Mouse (Mus musculus): Measurements from ENCODE around the gene Fitm1. TPM values are rescaled to one million over a fixed set of nuclear protein-coding genes. Genes with fewer than 3 reads are reported as not detected.

Gene Fitm1
- total and polyA plus RNA-seq, 3 experiments = not detected

DNA sequence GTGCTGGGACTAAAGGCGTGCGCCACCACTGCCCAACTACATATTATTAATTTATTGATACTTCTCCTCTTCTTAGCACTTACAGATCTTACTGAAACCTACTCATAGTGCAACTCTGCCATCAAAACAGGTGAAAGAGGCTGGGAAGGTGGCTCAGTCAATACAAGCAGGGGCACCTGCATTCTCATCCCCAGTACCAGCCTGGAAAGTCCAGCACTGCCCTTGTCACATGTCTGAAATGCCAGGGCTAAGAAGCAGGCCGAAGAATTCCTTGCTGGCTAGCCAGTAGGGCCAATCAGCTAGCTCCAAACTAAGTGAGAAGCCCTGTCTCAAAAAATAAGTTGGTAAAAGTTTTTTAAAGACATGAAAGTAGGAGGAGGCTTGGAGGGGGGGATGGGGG is 17.8 kb upstream of the Fitm1 start:
- no peak for DNase-seq (ENCODE audit: extremely low read depth)
- Histone ChIP-seq H3K4me1 (ENCODE audit: control insufficient read depth in 1 of 2, insufficient read depth in 2 of 2) (peaks cover 9 to 35% of the 10 kb centered on the region in 2 experiments), H3K9me3 (replicated peaks; ENCODE audit: low read length) (no peaks in the 10 kb centered on the region), H3K27ac (ENCODE audit: insufficient read depth, low read depth) (peak overlapping the region; percentile 86), H3K27me3 (replicated peaks) (no peaks in the 10 kb centered on the region), H3K9ac (ENCODE audit: insufficient read depth, low read depth) (peak overlapping the region; percentile 53; the same call in 1 of the 2 replicates), H3K4me3 (replicated peaks in 1 of 3; ENCODE audit: low read depth in 2 of 3, low read length in 2 of 3, poor library complexity in 1 of 3) (no peak overlapping the region), H3K36me3 (replicated peaks in 1 of 2; ENCODE audit: control insufficient read depth in 1 of 2, insufficient read depth in 1 of 2, low read length in 1 of 2) (peaks cover 0 to 7% of the 10 kb centered on the region in 2 experiments), H3K79me2 (replicated peaks; ENCODE audit: control insufficient read depth, extremely low read depth, insufficient read depth, poor library complexity, severe bottlenecking) (peaks cover 6% of the 10 kb centered on the region; the same call in 1 of the 2 replicates), H3K4me2 (ENCODE audit: insufficient read depth, low read depth, poor library complexity, severe bottlenecking) (peak overlapping the region; percentile 47)
- TF ChIP-seq ZNF384 (IDR thresholded peaks at IDR 0.05; ENCODE audit: low read depth, low read length) (no peak), POLR2A (IDR thresholded peaks at IDR 0.05; ENCODE audit: low read depth, low read length) (no peak), MAX (IDR thresholded peaks at IDR 0.05; ENCODE audit: low read length) (no peak), SMC3 (IDR thresholded peaks at IDR 0.05; ENCODE audit: low read depth, low read length) (no peak), ZC3H11A (IDR thresholded peaks at IDR 0.05; ENCODE audit: low read depth, low read length) (no peak), MAZ (IDR thresholded peaks at IDR 0.05; ENCODE audit: low read depth, low read length) (no peak), ZKSCAN1 (IDR thresholded peaks at IDR 0.05; ENCODE audit: borderline replicate concordance, low read depth, low read length) (no peak), USF1 (IDR thresholded peaks at IDR 0.05; ENCODE audit: low read depth, low read length) (no peak), ELF1 (IDR thresholded peaks at IDR 0.05; ENCODE audit: low read depth, low read length) (no peak)
- dilution Hi-C loops (cut with MboI; ENCODE audit: extremely low pct_ligation_motif_present, extremely low pct_unique_long_range_greater_than_20kb, low sequenced_read_pairs) (no loop called here), in situ Hi-C loops (cut with MboI; ENCODE audit: low pct_ligation_motif_present, low pct_unique_long_range_greater_than_20kb, low sequenced_read_pairs) (no loop called here)

DNA sequence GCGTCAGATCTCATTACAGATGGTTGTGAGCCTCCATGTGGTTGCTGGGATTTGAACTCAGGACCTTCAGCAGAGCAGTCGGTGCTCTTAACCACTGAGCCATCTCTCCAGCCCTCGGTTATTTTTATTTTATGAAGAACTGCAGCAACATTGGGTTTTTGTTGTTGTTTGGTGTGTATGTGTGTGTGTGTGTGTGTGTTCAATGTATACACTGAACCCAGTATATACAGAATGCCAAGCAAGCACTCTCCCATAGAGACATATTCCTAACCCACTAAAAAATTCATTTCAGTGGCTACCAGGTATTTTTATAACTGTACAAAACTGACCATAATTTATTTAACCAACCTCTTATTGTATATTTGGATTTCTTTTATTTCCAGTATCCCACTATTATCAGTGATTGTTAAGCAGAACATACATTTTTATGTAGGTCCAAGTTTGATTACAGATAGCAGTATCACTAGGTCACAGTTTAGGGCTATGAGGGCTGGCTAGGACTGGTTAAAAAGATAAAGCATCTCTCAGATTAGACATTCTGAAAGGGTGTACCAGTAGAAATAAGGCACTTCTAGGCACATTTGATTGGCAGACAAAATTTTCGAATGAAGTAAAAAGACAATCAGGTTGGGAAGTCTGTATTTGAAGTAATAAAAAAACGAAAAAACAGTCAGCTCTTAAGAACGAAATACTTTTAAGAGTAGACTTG is 16.5 kb upstream of the Fitm1 start:
- peak overlapping the region; percentile 61; the same call in 1 of the 2 replicates for H3K4me2 ChIP-seq (ENCODE audit: insufficient read depth, low read depth, poor library complexity, severe bottlenecking)
- no peak overlapping the region for H3K27ac ChIP-seq (ENCODE audit: insufficient read depth, low read depth)
- no peaks in the 10 kb centered on the region for H3K9me3 ChIP-seq (replicated peaks; ENCODE audit: low read length)
- peaks cover 7 to 20% of the 10 kb centered on the region in 2 experiments for H3K36me3 ChIP-seq (replicated peaks in 1 of 2; ENCODE audit: control insufficient read depth in 1 of 2, insufficient read depth in 1 of 2, low read length in 1 of 2)
- H3K9ac ChIP-seq (ENCODE audit: insufficient read depth, low read depth) = peak overlapping the region; percentile 87
- H3K27me3 ChIP-seq (replicated peaks) = no peaks in the 10 kb centered on the region
- peaks cover 6% of the 10 kb centered on the region; the same call in 1 of the 2 replicates for H3K79me2 ChIP-seq (replicated peaks; ENCODE audit: control insufficient read depth, extremely low read depth, insufficient read depth, poor library complexity, severe bottlenecking)
- in situ Hi-C loops (cut with MboI; ENCODE audit: low pct_ligation_motif_present, low pct_unique_long_range_greater_than_20kb, low sequenced_read_pairs) = no loop called here
- no peak for DNase-seq (ENCODE audit: extremely low read depth)
- TF ChIP-seq TCF12 (IDR thresholded peaks at IDR 0.05; ENCODE audit: low read depth, low read length) (no peak), CHD1 (IDR thresholded peaks at IDR 0.05; ENCODE audit: low read depth, low read length) (peak; percentile 54; the same call in 1 of the 2 replicates), SMC3 (IDR thresholded peaks at IDR 0.05; ENCODE audit: low read depth, low read length) (no peak), TBP (conservative IDR thresholded peaks at IDR 0.05; ENCODE audit: low read depth, low read length) (peak; percentile 58; the same call in 1 of the 2 replicates)
- peak overlapping the region in 2 of 3 experiments; percentile 69 to 80 for H3K4me3 ChIP-seq (replicated peaks in 1 of 3; ENCODE audit: low read depth in 2 of 3, low read length in 2 of 3, poor library complexity in 1 of 3)
- peaks cover 9 to 35% of the 10 kb centered on the region in 2 experiments for H3K4me1 ChIP-seq (ENCODE audit: control insufficient read depth in 1 of 2, insufficient read depth in 2 of 2)
- dilution Hi-C loops (cut with MboI; ENCODE audit: extremely low pct_ligation_motif_present, extremely low pct_unique_long_range_greater_than_20kb, low sequenced_read_pairs) = no loop called here

GRCm38 (mm10) chr14:55559799-55560201 is 15.6 kb upstream of the Fitm1 start, which contains the start of gene Dcaf11:
Gene Dcaf11 (plus strand): TSS chr14:55560006.
- dilution Hi-C loops (cut with MboI; ENCODE audit: extremely low pct_ligation_motif_present, extremely low pct_unique_long_range_greater_than_20kb, low sequenced_read_pairs) (no loop called here), in situ Hi-C loops (cut with MboI; ENCODE audit: low pct_ligation_motif_present, low pct_unique_long_range_greater_than_20kb, low sequenced_read_pairs) (no loop called here)
- H3K36me3 ChIP-seq (replicated peaks in 1 of 2; ENCODE audit: control insufficient read depth in 1 of 2, insufficient read depth in 1 of 2, low read length in 1 of 2) = peaks cover 13 to 29% of the 10 kb centered on the region in 2 experiments
- DNase-seq (ENCODE audit: extremely low read depth) = peak; percentile 97
- H3K9me3 ChIP-seq (replicated peaks; ENCODE audit: low read length) = no peaks in the 10 kb centered on the region
- peaks cover 9 to 32% of the 10 kb centered on the region in 2 experiments for H3K4me1 ChIP-seq (ENCODE audit: control insufficient read depth in 1 of 2, insufficient read depth in 2 of 2)
- peak within 1 kb of the TSS; percentile 73; the same call in 1 of the 2 replicates for H3K4me2 ChIP-seq (ENCODE audit: insufficient read depth, low read depth, poor library complexity, severe bottlenecking)
- peak within 1 kb of the TSS; percentile 95 for H3K27ac ChIP-seq (ENCODE audit: insufficient read depth, low read depth)
- peak within 1 kb of the TSS; percentile 87 for H3K9ac ChIP-seq (ENCODE audit: insufficient read depth, low read depth)
- H3K27me3 ChIP-seq (replicated peaks) = no peaks in the 10 kb centered on the region
- H3K4me3 ChIP-seq (replicated peaks in 1 of 3; ENCODE audit: low read depth in 2 of 3, low read length in 2 of 3, poor library complexity in 1 of 3) = peak within 1 kb of the TSS; percentile 69 to 80 (median 80)
- peaks cover 6% of the 10 kb centered on the region; the same call in 1 of the 2 replicates for H3K79me2 ChIP-seq (replicated peaks; ENCODE audit: control insufficient read depth, extremely low read depth, insufficient read depth, poor library complexity, severe bottlenecking)
- TF ChIP-seq BHLHE40 (IDR thresholded peaks at IDR 0.05; ENCODE audit: low read depth, low read length) (no peak), NRF1 (IDR thresholded peaks at IDR 0.05; ENCODE audit: low read depth, low read length) (peak; percentile 89), ZMIZ1 (IDR thresholded peaks at IDR 0.05; ENCODE audit: low read depth, low read length) (peak; percentile 79), ELF1 (IDR thresholded peaks at IDR 0.05; ENCODE audit: low read depth, low read length) (peak; percentile 78; the same call in 1 of the 2 replicates), CTCF (conservative IDR thresholded peaks at IDR 0.05 in 1 of 2, IDR thresholded peaks at IDR 0.05 in 1 of 2; ENCODE audit: low read depth in 2 of 2, low read length in 2 of 2) (peak in 1 of 2 experiments; percentile 34; a peak in 2 of 4 replicates), NELFE (IDR thresholded peaks at IDR 0.05; ENCODE audit: low read depth, low read length) (peak; percentile 85), CHD1 (IDR thresholded peaks at IDR 0.05; ENCODE audit: low read depth, low read length) (no peak), USF1 (IDR thresholded peaks at IDR 0.05; ENCODE audit: low read depth, low read length) (peak; percentile 37), RAD21 (IDR thresholded peaks at IDR 0.05; ENCODE audit: low read depth, low read length) (peak; percentile 9), SIN3A (IDR thresholded peaks at IDR 0.05; ENCODE audit: low read length) (no peak; the same call in 1 of the 2 replicates), CHD2 (IDR thresholded peaks at IDR 0.05; ENCODE audit: low read length) (peak; percentile 89), MAFK (IDR thresholded peaks at IDR 0.05; ENCODE audit: insufficient replicate concordance, low read length) (no peak), TBP (conservative IDR thresholded peaks at IDR 0.05; ENCODE audit: low read depth, low read length) (no peak; the same call in 1 of the 2 replicates), ZKSCAN1 (IDR thresholded peaks at IDR 0.05; ENCODE audit: borderline replicate concordance, low read depth, low read length) (no peak), POLR2AphosphoS2 (IDR thresholded peaks at IDR 0.05; ENCODE audit: low read depth, low read length) (peak; percentile 33; the same call in 1 of the 2 replicates), ETS1 (conservative IDR thresholded peaks at IDR 0.05; ENCODE audit: low read depth, low read length) (peak; percentile 27; the same call in 1 of the 2 replicates), TCF12 (IDR thresholded peaks at IDR 0.05; ENCODE audit: low read depth, low read length) (peak; percentile 73; the same call in 1 of the 2 replicates)
